Comparison of ENCODE assay signal across 26 mouse cellular contexts in the genomic region with DNA sequence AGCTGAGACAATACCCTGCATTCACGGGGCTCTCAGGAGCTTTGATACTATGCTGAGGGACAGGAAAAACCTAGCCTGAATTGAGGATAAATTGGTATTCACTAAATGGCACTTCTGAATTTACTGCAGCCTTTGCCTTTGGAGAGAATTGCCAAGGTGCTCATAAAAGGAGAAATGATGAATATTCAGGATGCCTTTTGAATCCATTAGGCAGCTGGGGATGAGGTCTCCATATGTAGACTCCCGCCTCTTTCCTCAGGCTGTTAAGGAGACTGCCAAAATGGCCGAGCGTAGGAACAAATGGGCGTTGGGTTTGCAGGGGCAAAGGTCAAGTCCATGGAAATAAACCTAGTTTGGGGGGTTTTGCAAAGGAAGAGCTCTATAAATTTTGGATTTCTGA.
DNase-seq lines count a peak whose midpoint lies in the region; ATAC-seq lines count a peak whose summit lies in the region.
"Had no signal": no experiment of that assay in that cellular context is flagged by ENCODE, and none has a peak within 500 bp of the region (broad histone marks: within the 10 kb centered on the region; RNA-seq: fewer than 3 reads in every experiment).

No protein-coding gene starts in this region.

- H3K4me2 ChIP-seq in forebrain, embryonic 16.5 days (ENCODE audit: low read length) = no peak overlapping the region
- H3K4me2 ChIP-seq in neural tube, embryonic 11.5 days (ENCODE audit: low read depth) = no peak overlapping the region
- H3K4me2 ChIP-seq in neural tube, embryonic 12.5 days (replicated peaks) = no peak overlapping the region
- H3K4me2 ChIP-seq: heart, embryonic 11.5 days; hindbrain, embryonic 12.5 days; intestine, embryonic 15.5 days; liver, embryonic 11.5 days; lung, embryonic 15.5 days; midbrain, embryonic 11.5 days had no signal

- no peak overlapping the region for H3K27ac ChIP-seq in forebrain, embryonic 16.5 days (ENCODE audit: low read length)
- H3K27ac ChIP-seq in forebrain, embryonic 10.5 days = no peak overlapping the region
- no peak overlapping the region for H3K27ac ChIP-seq in neural tube, embryonic 11.5 days (ENCODE audit: low read depth, low read length)
- H3K27ac ChIP-seq in neural tube, embryonic 12.5 days = no peak overlapping the region
- H3K27ac ChIP-seq: hindbrain, embryonic 12.5 days; hindbrain, postnatal 0 days; intestine, embryonic 15.5 days; lung, embryonic 15.5 days had no signal

- no peaks in the 10 kb centered on the region for H3K9me3 ChIP-seq in forebrain, embryonic 16.5 days (ENCODE audit: control insufficient read depth, low read length)
- no peaks in the 10 kb centered on the region for H3K9me3 ChIP-seq in forebrain, embryonic 10.5 days
- no peaks in the 10 kb centered on the region for H3K9me3 ChIP-seq in neural tube, embryonic 11.5 days (ENCODE audit: control insufficient read depth, low read length)
- no peaks in the 10 kb centered on the region for H3K9me3 ChIP-seq in neural tube, embryonic 12.5 days
- H3K9me3 ChIP-seq: hindbrain, embryonic 12.5 days; intestine, embryonic 15.5 days; lung, embryonic 15.5 days had no signal

- 23% methylated on average over 5 of the region's 5 CpGs for WGBS in forebrain, embryonic 16.5 days
- 61% methylated on average over 5 of the region's 5 CpGs for WGBS in forebrain, embryonic 10.5 days
- 34% methylated on average over 5 of the region's 5 CpGs for WGBS in neural tube, embryonic 11.5 days
- WGBS in neural tube, embryonic 12.5 days = 21% methylated on average over 5 of the region's 5 CpGs

- no peak overlapping the region for H3K9ac ChIP-seq in forebrain, embryonic 16.5 days (replicated peaks; ENCODE audit: low read depth, low read length)
- no peak overlapping the region for H3K9ac ChIP-seq in neural tube, embryonic 11.5 days (ENCODE audit: low read length)
- no peak overlapping the region for H3K9ac ChIP-seq in neural tube, embryonic 12.5 days
- H3K9ac ChIP-seq: forebrain, postnatal 0 days; hindbrain, embryonic 12.5 days; intestine, embryonic 15.5 days; lung, embryonic 15.5 days had no signal

- no peaks in the 10 kb centered on the region for H3K36me3 ChIP-seq in forebrain, embryonic 16.5 days (ENCODE audit: control insufficient read depth, insufficient read depth)
- no peaks in the 10 kb centered on the region for H3K36me3 ChIP-seq in forebrain, embryonic 10.5 days (replicated peaks)
- H3K36me3 ChIP-seq in neural tube, embryonic 11.5 days (ENCODE audit: control insufficient read depth, insufficient read depth, low read length) = no peaks in the 10 kb centered on the region
- H3K36me3 ChIP-seq in neural tube, embryonic 12.5 days = no peaks in the 10 kb centered on the region
- H3K36me3 ChIP-seq: hindbrain, embryonic 12.5 days; intestine, embryonic 15.5 days; lung, embryonic 15.5 days had no signal

- no peak for DNase-seq in forebrain, embryonic 10.5 days (ENCODE audit: extremely low spot score, low spot score)
- DNase-seq in neural tube, embryonic 11.5 days (ENCODE audit: low spot score) = no peak
- DNase-seq in neural tube, embryonic 10.5 days (ENCODE audit: extremely low spot score, low spot score) = no peak
- no peak for DNase-seq in kidney, postnatal 36 days
- no peak for DNase-seq in urinary bladder, postnatal 14 days (ENCODE audit: low spot score)
- DNase-seq: B cell, adult 2 months; cerebellum, adult 8-10 months; cerebellum, postnatal 25 days; forebrain, postnatal 0 days; gastrocnemius, postnatal 14 days; heart, postnatal 36 days; kidney, adult 2 months; layer of hippocampus, postnatal 36 days; left cerebral cortex, postnatal 4 days; retina, postnatal 1 day; right cerebral cortex, postnatal 14 days had no signal

- 0 out of 2 replicates have a peak, but pooled peaks cover 2% of the 10 kb centered on the region for H3K4me1 ChIP-seq in forebrain, embryonic 16.5 days (replicated peaks; ENCODE audit: control insufficient read depth, insufficient read depth, low read length)
- H3K4me1 ChIP-seq in forebrain, embryonic 10.5 days = peaks cover 6% of the 10 kb centered on the region
- no peaks in the 10 kb centered on the region for H3K4me1 ChIP-seq in neural tube, embryonic 11.5 days (ENCODE audit: control insufficient read depth, insufficient read depth, low read length)
- H3K4me1 ChIP-seq in neural tube, embryonic 12.5 days = peaks cover 6% of the 10 kb centered on the region; the same call in 1 of the 2 replicates
- H3K4me1 ChIP-seq: intestine, embryonic 15.5 days had no signal

- peak; percentile 65 for ATAC-seq in forebrain, embryonic 16.5 days
- ATAC-seq in neural tube, embryonic 11.5 days (ENCODE audit: insufficient read depth, low FRiP score, low TSS enrichment) = peak; percentile 53; the same call in 1 of the 2 replicates
- 0 out of 2 replicates have a peak, but pooled peaks have one; percentile 41 for ATAC-seq in neural tube, embryonic 12.5 days (ENCODE audit: low FRiP score, low read depth)
- ATAC-seq: forebrain, postnatal 0 days; hindbrain, postnatal 0 days; intestine, embryonic 15.5 days had no signal

- no peaks in the 10 kb centered on the region for H3K27me3 ChIP-seq in forebrain, embryonic 16.5 days (replicated peaks; ENCODE audit: control insufficient read depth, insufficient read depth, low read length)
- no peaks in the 10 kb centered on the region for H3K27me3 ChIP-seq in forebrain, embryonic 10.5 days (ENCODE audit: poor library complexity, severe bottlenecking)
- no peaks in the 10 kb centered on the region for H3K27me3 ChIP-seq in neural tube, embryonic 11.5 days (ENCODE audit: control insufficient read depth, insufficient read depth, low read length)
- H3K27me3 ChIP-seq in neural tube, embryonic 12.5 days (replicated peaks) = no peaks in the 10 kb centered on the region
- H3K27me3 ChIP-seq: hindbrain, embryonic 12.5 days; intestine, embryonic 15.5 days; lung, embryonic 15.5 days had no signal

- H3K4me3 ChIP-seq in forebrain, embryonic 16.5 days (replicated peaks; ENCODE audit: low read length) = no peak overlapping the region
- no peak overlapping the region for H3K4me3 ChIP-seq in forebrain, embryonic 10.5 days
- H3K4me3 ChIP-seq in neural tube, embryonic 11.5 days (ENCODE audit: low read depth, low read length) = no peak overlapping the region
- H3K4me3 ChIP-seq in neural tube, embryonic 12.5 days = no peak overlapping the region
- H3K4me3 ChIP-seq: erythroblast, embryonic 14.5 days; hindbrain, embryonic 12.5 days; intestine, embryonic 15.5 days; lung, embryonic 15.5 days had no signal
